Mouse (Mus musculus): ENCODE measurements around the gene Ap5b1. TPM values are rescaled to one million over a fixed set of nuclear protein-coding genes. Genes with fewer than 3 reads are reported as not detected.
A peak's percentile ranks its signal among the peaks of the same experiment; 100 is the strongest.

Gene Ap5b1
- polyA plus RNA-seq, 1 experiment from 2014 or later = 4.7 TPM

GRCm38 (mm10) chr19:5601752-5602541 lies 34.1 kb downstream of the Ap5b1 start, which contains the start of gene Rnaseh2c:
TSS of gene Rnaseh2c (plus strand) at chr19:5601873.
- DNase-seq (ENCODE audit: low spot score) = peak; percentile 76
- H3K9ac ChIP-seq (ENCODE audit: low read length) = peak within 1 kb of the TSS; percentile 85
- peaks cover 4% of the 10 kb centered on the region for H3K4me1 ChIP-seq (replicated peaks; ENCODE audit: control insufficient read depth, insufficient read depth)
- H3K36me3 ChIP-seq (ENCODE audit: control insufficient read depth, insufficient read depth, low read length) = peaks cover 22% of the 10 kb centered on the region
- H3K27me3 ChIP-seq (ENCODE audit: control insufficient read depth, insufficient read depth, low read length) = no peaks in the 10 kb centered on the region
- H3K27ac ChIP-seq (replicated peaks) = peak within 1 kb of the TSS; percentile 67
- H3K4me3 ChIP-seq (ENCODE audit: low read depth, low read length) = peak within 1 kb of the TSS; percentile 77
- WGBS = under 1% methylated on average over 62 of the region's 64 CpGs
- ATAC-seq (ENCODE audit: low FRiP score, low TSS enrichment) = peak; percentile 79
- no peaks in the 10 kb centered on the region for H3K9me3 ChIP-seq (ENCODE audit: control insufficient read depth, low read length)
- H3K4me2 ChIP-seq (replicated peaks; ENCODE audit: low read depth) = peak within 1 kb of the TSS; percentile 97
- TF ChIP-seq EP300 (optimal IDR thresholded peaks at IDR 0.05) = no peak
- TF ChIP-seq CTCF (IDR thresholded peaks at IDR 0.05; ENCODE audit: low read depth) = no peak

GRCm38 (mm10) chr19:5603664-5604063 lies 35.8 kb downstream of the Ap5b1 start:
- no peak overlapping the region for H3K9ac ChIP-seq (ENCODE audit: low read length)
- no peak for DNase-seq (ENCODE audit: low spot score)
- peaks cover 4% of the 10 kb centered on the region for H3K4me1 ChIP-seq (replicated peaks; ENCODE audit: control insufficient read depth, insufficient read depth)
- no peak for TF ChIP-seq EP300 (optimal IDR thresholded peaks at IDR 0.05)
- TF ChIP-seq CTCF (IDR thresholded peaks at IDR 0.05; ENCODE audit: low read depth) = no peak
- H3K4me3 ChIP-seq (ENCODE audit: low read depth, low read length) = no peak overlapping the region
- ATAC-seq (ENCODE audit: low FRiP score, low TSS enrichment) = no peak
- WGBS = 86% methylated on average over 7 of the region's 7 CpGs
- H3K27ac ChIP-seq (replicated peaks) = no peak overlapping the region
- peaks cover 25% of the 10 kb centered on the region for H3K36me3 ChIP-seq (ENCODE audit: control insufficient read depth, insufficient read depth, low read length)
- H3K27me3 ChIP-seq (ENCODE audit: control insufficient read depth, insufficient read depth, low read length) = no peaks in the 10 kb centered on the region
- no peaks in the 10 kb centered on the region for H3K9me3 ChIP-seq (ENCODE audit: control insufficient read depth, low read length)
- no peak overlapping the region for H3K4me2 ChIP-seq (replicated peaks; ENCODE audit: low read depth)

- H3K27ac ChIP-seq (replicated peaks) = no peak overlapping the region
- H3K36me3 ChIP-seq (ENCODE audit: control insufficient read depth, insufficient read depth, low read length) = peaks cover 25% of the 10 kb centered on the region
- DNase-seq (ENCODE audit: low spot score) = no peak
- no peaks in the 10 kb centered on the region for H3K27me3 ChIP-seq (ENCODE audit: control insufficient read depth, insufficient read depth, low read length)
- ATAC-seq (ENCODE audit: low FRiP score, low TSS enrichment) = no peak
- no peak overlapping the region for H3K4me3 ChIP-seq (ENCODE audit: low read depth, low read length)
- no peak overlapping the region for H3K9ac ChIP-seq (ENCODE audit: low read length)
- 88% methylated on average over 7 of the region's 7 CpGs for WGBS
- peaks cover 8% of the 10 kb centered on the region for H3K4me1 ChIP-seq (replicated peaks; ENCODE audit: control insufficient read depth, insufficient read depth)
- no peaks in the 10 kb centered on the region for H3K9me3 ChIP-seq (ENCODE audit: control insufficient read depth, low read length)
- no peak for TF ChIP-seq EP300 (optimal IDR thresholded peaks at IDR 0.05)
- TF ChIP-seq CTCF (IDR thresholded peaks at IDR 0.05; ENCODE audit: low read depth) = no peak
- no peak overlapping the region for H3K4me2 ChIP-seq (replicated peaks; ENCODE audit: low read depth)
Observed at GRCm38 (mm10) chr19:5605126-5605525, 37.3 kb downstream of the Ap5b1 start.

- ATAC-seq (ENCODE audit: low FRiP score, low TSS enrichment) (no peak), DNase-seq (ENCODE audit: low spot score) (no peak)
- Histone ChIP-seq H3K36me3 (ENCODE audit: control insufficient read depth, insufficient read depth, low read length) (peaks cover 25% of the 10 kb centered on the region), H3K27me3 (ENCODE audit: control insufficient read depth, insufficient read depth, low read length) (no peaks in the 10 kb centered on the region), H3K4me2 (replicated peaks; ENCODE audit: low read depth) (no peak overlapping the region), H3K4me3 (ENCODE audit: low read depth, low read length) (no peak overlapping the region), H3K27ac (replicated peaks) (no peak overlapping the region), H3K9ac (ENCODE audit: low read length) (no peak overlapping the region), H3K9me3 (ENCODE audit: control insufficient read depth, low read length) (no peaks in the 10 kb centered on the region), H3K4me1 (replicated peaks; ENCODE audit: control insufficient read depth, insufficient read depth) (peaks cover 8% of the 10 kb centered on the region)
- 83% methylated on average over 8 of the region's 8 CpGs for WGBS
- TF ChIP-seq EP300 (optimal IDR thresholded peaks at IDR 0.05) (no peak), CTCF (IDR thresholded peaks at IDR 0.05; ENCODE audit: low read depth) (peak; percentile 10; the same call in 1 of the 2 replicates)
Observed at GRCm38 (mm10) chr19:5606196-5606595, 38.4 kb downstream of the Ap5b1 start.

GRCm38 (mm10) chr19:5607705-5608410 lies 40.0 kb downstream of the Ap5b1 start:
- 92% methylated on average over 26 of the region's 26 CpGs for WGBS
- ATAC-seq (ENCODE audit: low FRiP score, low TSS enrichment) = no peak
- Histone ChIP-seq H3K9ac (ENCODE audit: low read length) (no peak overlapping the region), H3K36me3 (ENCODE audit: control insufficient read depth, insufficient read depth, low read length) (peaks cover 25% of the 10 kb centered on the region), H3K4me2 (replicated peaks; ENCODE audit: low read depth) (no peak overlapping the region), H3K27ac (replicated peaks) (no peak overlapping the region), H3K4me3 (ENCODE audit: low read depth, low read length) (no peak overlapping the region), H3K4me1 (replicated peaks; ENCODE audit: control insufficient read depth, insufficient read depth) (peaks cover 4% of the 10 kb centered on the region; the same call in 1 of the 2 replicates), H3K9me3 (ENCODE audit: control insufficient read depth, low read length) (no peaks in the 10 kb centered on the region), H3K27me3 (ENCODE audit: control insufficient read depth, insufficient read depth, low read length) (no peaks in the 10 kb centered on the region)
- DNase-seq (ENCODE audit: low spot score) = no peak
- no peak for TF ChIP-seq EP300 (optimal IDR thresholded peaks at IDR 0.05)
- TF ChIP-seq CTCF (IDR thresholded peaks at IDR 0.05; ENCODE audit: low read depth) = no peak
